Mouse (Mus musculus) midbrain, embryonic 10.5 days (tissue): ENCODE results near the gene Thy1. TPM values are rescaled to one million over a fixed set of nuclear protein-coding genes. Genes with fewer than 3 reads are reported as not detected.

Experiments used
- DNase-seq: peaks from one replicate; pipeline ENCODE4 v3.0.0-alpha.2; 2017; ENCODE audit warnings: low spot score
- H3K27ac ChIP-seq: fragments of 300-500 bp; sonication (generic); replicated peaks from 2 replicates; pipeline ENCODE4 v1.5.1; 2016; ENCODE audit warnings: mild to moderate bottlenecking
- H3K27me3 ChIP-seq: fragments of 300-500 bp; sonication (generic); 2 replicates; pipeline ENCODE4 v1.6.1; 2016; ENCODE audit warnings: low read depth, mild to moderate bottlenecking; ENCODE audit not compliant: poor library complexity, severe bottlenecking
- H3K36me3 ChIP-seq: fragments of 300-500 bp; sonication (generic); 2 replicates; pipeline ENCODE4 v1.6.1; 2016; ENCODE audit warnings: mild to moderate bottlenecking, moderate library complexity
- H3K4me1 ChIP-seq: fragments of 300-500 bp; sonication (generic); 2 replicates; pipeline ENCODE4 v1.6.1; 2016
- H3K4me3 ChIP-seq: fragments of 300-500 bp; sonication (generic); 2 replicates; pipeline ENCODE4 v1.5.1; 2016; ENCODE audit warnings: mild to moderate bottlenecking, moderate library complexity
- H3K9me3 ChIP-seq: fragments of 300-500 bp; sonication (generic); replicated peaks from 2 replicates; pipeline ENCODE4 v1.6.1; 2016; ENCODE audit warnings: mild to moderate bottlenecking
- WGBS: fragments of 180-500 bp; shearing (Covaris S2); methylation state at CpG from one replicate; pipeline ENCODE4 v1.1.7; 2016; 5-methylcytosine and 5-hydroxymethylcytosine counted together
- polyA plus RNA-seq: library from polyadenylated mRNA; unstranded; fragments of >200 nt; fragmentation: Nextera tagmentation; extraction: Ambion mirVana; gene quantifications from 2 replicates; pipeline ENCODE4 v1.2.1, GENCODE M21; 2016

The Thy1 gene
- polyA plus RNA-seq, 1 experiment from 2014 or later = not detected

- H3K9me3 ChIP-seq = no peaks in the 10 kb centered on the region
- 58% methylated on average over 9 of the region's 9 CpGs for WGBS
- peaks cover 94% of the 10 kb centered on the region for H3K4me1 ChIP-seq
- 0 out of 2 replicates have a peak, but pooled peaks cover 3% of the 10 kb centered on the region for H3K36me3 ChIP-seq
- no peak overlapping the region for H3K4me3 ChIP-seq
- no peak for DNase-seq
- no peak overlapping the region; the same call in 1 of the 2 replicates for H3K27ac ChIP-seq
- H3K27me3 ChIP-seq = peaks cover 62% of the 10 kb centered on the region
Measured at GRCm38 (mm10) chr9:44074395-44075275, 31.5 kb downstream of the Thy1 start.

DNA sequence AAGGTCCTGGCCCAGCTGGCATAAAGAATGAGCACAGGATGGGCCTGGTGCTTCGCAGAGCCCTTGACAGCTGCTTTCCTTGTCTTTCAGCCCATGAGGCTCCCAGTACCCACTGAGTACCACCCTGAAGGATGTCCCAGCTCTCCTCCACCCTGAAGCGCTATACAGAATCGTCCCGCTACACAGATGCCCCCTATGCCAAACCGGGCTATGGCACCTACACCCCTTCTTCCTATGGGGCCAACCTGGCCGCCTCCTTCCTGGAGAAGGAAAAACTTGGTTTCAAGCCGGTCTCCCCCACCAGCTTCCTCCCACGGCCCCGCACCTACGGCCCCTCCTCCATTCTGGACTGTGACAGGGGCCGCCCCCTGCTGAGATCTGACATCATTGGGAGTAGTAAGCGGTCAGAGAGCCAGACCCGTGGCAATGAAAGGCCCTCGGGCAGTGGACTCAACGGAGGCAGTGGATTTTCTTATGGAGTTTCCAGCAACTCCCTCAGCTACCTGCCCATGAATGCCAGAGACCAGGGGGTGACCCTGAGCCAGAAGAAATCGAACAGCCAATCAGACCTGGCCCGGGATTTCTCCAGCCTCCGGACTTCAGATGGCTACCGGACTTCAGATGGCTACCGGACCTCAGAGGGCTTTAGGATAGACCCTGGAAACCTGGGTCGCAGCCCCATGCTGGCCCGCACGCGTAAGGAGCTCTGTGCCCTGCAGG lies 32.3 kb downstream of the Thy1 start:
- no peaks in the 10 kb centered on the region for H3K9me3 ChIP-seq
- H3K4me1 ChIP-seq = peaks cover 93% of the 10 kb centered on the region
- DNase-seq = no peak
- H3K27me3 ChIP-seq = peaks cover 64% of the 10 kb centered on the region
- H3K27ac ChIP-seq = 0 out of 2 replicates have a peak overlapping the region, but pooled peaks have one; percentile 52
- WGBS = 75% methylated on average over 24 of the region's 24 CpGs
- no peak overlapping the region for H3K4me3 ChIP-seq
- H3K36me3 ChIP-seq = 0 out of 2 replicates have a peak, but pooled peaks cover 3% of the 10 kb centered on the region

DNA sequence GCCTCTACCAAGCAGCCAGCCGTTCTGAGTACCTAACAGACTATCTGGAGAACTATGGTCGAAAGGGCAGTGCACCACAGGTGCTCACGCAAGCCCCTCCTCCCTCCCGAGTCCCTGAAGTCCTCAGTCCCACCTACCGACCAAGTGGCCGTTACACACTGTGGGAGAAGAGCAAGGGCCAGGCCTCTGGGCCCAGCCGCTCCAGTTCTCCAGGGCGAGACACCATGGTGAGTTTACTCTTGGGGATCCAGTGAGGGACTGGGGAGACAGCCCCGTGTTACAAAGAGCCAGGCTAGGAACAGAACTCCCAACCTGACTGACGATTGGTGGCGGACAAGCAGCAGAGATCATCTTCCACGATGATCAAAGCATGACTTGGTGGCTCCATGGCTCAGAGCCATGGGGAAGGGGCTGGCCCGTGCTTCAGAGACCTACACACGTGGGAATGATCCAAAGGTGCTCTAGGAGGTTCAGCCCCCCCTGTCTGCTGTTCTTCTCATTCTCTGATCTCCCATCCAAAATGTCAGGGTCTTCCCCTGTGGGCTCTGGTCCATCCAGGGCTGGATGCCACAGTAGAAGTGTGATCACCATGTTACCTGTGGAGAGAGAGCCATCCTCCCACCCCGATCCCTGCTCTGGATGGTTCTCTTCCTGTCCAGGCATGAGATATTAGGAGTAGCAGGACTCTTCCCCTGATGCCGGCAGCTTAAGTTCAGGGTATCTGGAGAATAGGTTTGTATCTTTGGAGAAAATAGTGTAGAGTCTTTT lies 33.0 kb downstream of the Thy1 start:
- Histone ChIP-seq H3K27me3 (peaks cover 64% of the 10 kb centered on the region), H3K27ac (0 out of 2 replicates have a peak overlapping the region, but pooled peaks have one; percentile 52), H3K4me3 (no peak overlapping the region), H3K36me3 (0 out of 2 replicates have a peak, but pooled peaks cover 3% of the 10 kb centered on the region), H3K4me1 (peaks cover 85% of the 10 kb centered on the region), H3K9me3 (no peaks in the 10 kb centered on the region)
- DNase-seq = no peak
- WGBS = 66% methylated on average over 16 of the region's 16 CpGs

DNA sequence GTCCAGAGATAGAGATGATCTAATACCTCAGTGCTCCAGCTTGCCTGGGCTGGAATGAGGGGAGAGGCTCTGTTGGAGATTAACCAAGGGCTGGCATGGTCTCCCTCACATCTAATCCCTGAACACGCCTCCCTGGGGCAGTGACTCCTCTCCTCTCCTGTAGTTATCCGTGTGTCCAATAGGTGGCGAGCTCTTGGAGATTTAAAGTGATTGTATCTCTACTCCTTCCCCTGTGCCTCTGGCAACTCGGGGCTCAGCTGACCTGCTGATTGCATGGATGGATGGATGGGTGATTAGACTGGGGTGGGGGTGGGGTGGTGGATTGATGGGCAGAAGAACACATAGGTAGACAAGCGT lies 33.6 kb downstream of the Thy1 start:
- Histone ChIP-seq H3K9me3 (no peaks in the 10 kb centered on the region), H3K36me3 (0 out of 2 replicates have a peak, but pooled peaks cover 3% of the 10 kb centered on the region), H3K27me3 (peaks cover 70% of the 10 kb centered on the region), H3K27ac (no peak overlapping the region), H3K4me1 (peaks cover 80% of the 10 kb centered on the region), H3K4me3 (no peak overlapping the region)
- WGBS = 9% methylated on average over 5 of the region's 5 CpGs
- DNase-seq = peak; percentile 63

DNA sequence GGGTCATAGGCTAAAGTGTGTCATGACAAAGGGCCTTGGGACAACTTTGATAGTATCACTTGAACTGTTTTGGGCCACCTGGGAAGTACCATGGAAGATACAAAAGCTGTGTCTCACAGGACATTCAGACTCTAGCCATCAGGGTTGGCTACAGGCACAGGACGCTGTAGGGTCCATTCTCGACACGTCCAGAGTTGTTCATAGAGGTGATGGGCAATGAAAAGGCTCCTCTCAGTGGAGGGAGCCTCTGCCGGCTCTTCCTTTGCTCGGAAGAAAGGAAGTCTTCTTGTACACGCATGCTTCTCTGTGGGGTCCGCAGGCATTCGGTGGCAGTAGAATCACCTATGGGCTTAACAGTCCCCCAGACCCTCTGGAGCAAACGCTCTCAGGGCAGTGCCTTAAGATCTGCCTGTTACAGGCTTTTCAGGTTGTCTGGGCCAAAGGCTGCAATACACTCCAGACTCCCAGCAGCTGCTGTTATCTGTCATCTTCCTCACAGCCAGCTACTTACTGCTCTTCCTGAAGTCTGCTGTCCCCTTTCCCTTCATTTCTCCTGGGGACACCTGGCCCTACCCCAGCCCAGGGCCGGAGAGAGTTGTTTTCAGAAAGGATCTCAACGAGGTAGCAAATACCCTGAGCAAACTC lies 34.2 kb downstream of the Thy1 start:
- Histone ChIP-seq H3K36me3 (0 out of 2 replicates have a peak, but pooled peaks cover 3% of the 10 kb centered on the region), H3K27ac (no peak overlapping the region), H3K27me3 (peaks cover 76% of the 10 kb centered on the region), H3K4me3 (no peak overlapping the region), H3K9me3 (no peaks in the 10 kb centered on the region), H3K4me1 (peaks cover 73% of the 10 kb centered on the region)
- no peak for DNase-seq
- 87% methylated on average over 11 of the region's 11 CpGs for WGBS

- WGBS = 84% methylated on average over 10 of the region's 10 CpGs
- peaks cover 85% of the 10 kb centered on the region for H3K27me3 ChIP-seq
- peaks cover 66% of the 10 kb centered on the region for H3K4me1 ChIP-seq
- DNase-seq = no peak
- H3K9me3 ChIP-seq = no peaks in the 10 kb centered on the region
- H3K27ac ChIP-seq = no peak overlapping the region
- 0 out of 2 replicates have a peak, but pooled peaks cover 3% of the 10 kb centered on the region for H3K36me3 ChIP-seq
- H3K4me3 ChIP-seq = no peak overlapping the region
Measured at GRCm38 (mm10) chr9:44078136-44078797, 35.1 kb downstream of the Thy1 start.

- peaks cover 66% of the 10 kb centered on the region for H3K4me1 ChIP-seq
- 0 out of 2 replicates have a peak, but pooled peaks cover 3% of the 10 kb centered on the region for H3K36me3 ChIP-seq
- WGBS = 36% methylated on average over 16 of the region's 16 CpGs
- H3K4me3 ChIP-seq = no peak overlapping the region
- no peak for DNase-seq
- no peaks in the 10 kb centered on the region for H3K9me3 ChIP-seq
- peak overlapping the region; percentile 46; the same call in 1 of the 2 replicates for H3K27ac ChIP-seq
- peaks cover 93% of the 10 kb centered on the region for H3K27me3 ChIP-seq
Measured at GRCm38 (mm10) chr9:44078955-44079756, 36.0 kb downstream of the Thy1 start.

DNA sequence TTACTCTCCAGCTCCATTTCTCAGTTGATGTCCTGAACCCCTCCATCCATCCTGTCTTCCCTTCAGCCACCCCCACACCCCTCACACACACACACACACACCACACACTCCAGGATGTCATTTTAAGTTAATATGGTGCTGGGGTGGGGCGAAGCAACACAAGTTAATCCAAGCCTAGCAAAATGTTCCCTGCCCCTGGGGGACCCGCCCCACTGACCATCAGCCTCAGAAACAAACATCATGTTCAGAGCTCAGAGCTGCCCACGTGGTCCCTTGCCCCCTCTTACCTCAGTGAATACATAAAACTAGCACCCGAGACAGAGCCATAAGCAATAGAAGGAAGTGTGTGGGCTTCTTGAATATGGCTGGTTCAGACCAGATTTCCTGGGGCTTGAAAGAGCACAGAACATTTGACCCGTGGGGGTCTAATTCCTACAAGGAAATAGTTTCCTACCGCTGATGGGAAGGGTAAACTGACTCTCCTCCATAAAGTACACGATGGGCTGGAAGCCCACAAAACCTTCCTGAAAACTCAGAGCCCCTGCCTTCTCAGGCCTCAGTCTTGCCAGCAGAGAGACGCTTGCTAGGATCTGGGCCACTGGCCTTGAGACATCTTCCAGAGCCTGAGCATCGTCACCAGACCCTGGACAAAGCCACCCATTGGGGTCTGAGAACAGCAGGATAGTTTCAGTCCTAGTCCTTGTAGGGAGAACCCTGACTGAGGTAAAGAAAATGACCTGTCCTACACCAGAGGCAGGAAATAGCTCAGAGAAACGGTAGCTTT lies 37.0 kb downstream of the Thy1 start:
- H3K36me3 ChIP-seq = 0 out of 2 replicates have a peak, but pooled peaks cover 3% of the 10 kb centered on the region
- peaks cover 92% of the 10 kb centered on the region for H3K27me3 ChIP-seq
- H3K4me3 ChIP-seq = no peak overlapping the region
- no peaks in the 10 kb centered on the region for H3K9me3 ChIP-seq
- H3K27ac ChIP-seq = no peak overlapping the region
- DNase-seq = no peak
- 72% methylated on average over 10 of the region's 10 CpGs for WGBS
- peaks cover 67% of the 10 kb centered on the region for H3K4me1 ChIP-seq

DNA sequence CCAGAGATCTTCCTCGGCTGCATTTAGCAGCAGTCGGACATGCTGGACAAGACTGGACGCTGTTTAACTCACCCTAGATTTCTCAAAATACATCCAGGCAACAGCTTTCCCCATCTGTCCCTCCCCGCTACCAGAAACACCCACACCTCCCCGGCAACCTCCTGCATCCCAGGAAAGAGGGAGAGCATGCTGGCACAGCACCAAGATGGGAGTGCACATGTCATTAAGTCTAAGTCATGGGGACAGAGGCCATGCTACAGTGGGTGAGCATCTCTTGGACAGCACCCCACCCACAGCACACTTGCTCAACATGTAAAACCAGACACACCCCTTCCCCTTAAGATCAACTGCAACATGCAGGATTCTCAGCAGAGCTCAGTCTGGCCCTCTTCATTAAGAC lies 37.8 kb downstream of the Thy1 start:
- Histone ChIP-seq H3K4me1 (peaks cover 67% of the 10 kb centered on the region), H3K27ac (no peak overlapping the region), H3K4me3 (no peak overlapping the region), H3K9me3 (no peaks in the 10 kb centered on the region), H3K36me3 (0 out of 2 replicates have a peak, but pooled peaks cover 2% of the 10 kb centered on the region), H3K27me3 (peaks cover 92% of the 10 kb centered on the region)
- WGBS = 89% methylated on average over 5 of the region's 5 CpGs
- DNase-seq = no peak

DNA sequence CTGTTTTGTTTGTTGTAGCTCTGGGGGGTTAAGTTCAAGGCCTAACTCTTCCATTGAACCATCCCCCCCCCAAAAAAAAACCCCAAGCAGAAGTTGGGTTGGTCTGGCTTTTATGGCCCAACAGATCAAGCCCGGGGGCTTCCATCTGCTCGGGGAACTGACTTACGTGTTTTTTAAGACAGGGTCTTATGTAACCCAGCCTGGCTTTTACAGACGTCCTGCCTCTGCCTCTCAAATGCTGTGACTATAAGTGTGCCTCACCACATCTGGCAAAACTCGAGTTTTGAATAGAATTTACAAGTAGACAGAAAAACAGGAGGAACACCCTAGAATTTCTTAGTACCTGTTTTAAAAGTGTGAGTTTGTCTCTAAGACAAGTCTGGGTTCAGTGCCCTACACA lies 38.4 kb downstream of the Thy1 start:
- H3K27me3 ChIP-seq = peaks cover 93% of the 10 kb centered on the region

More for the DNA sequence above, 38.4 kb downstream of the Thy1 start:
- WGBS = 85% methylated on average over 5 of the region's 5 CpGs
- Histone ChIP-seq H3K9me3 (no peaks in the 10 kb centered on the region), H3K4me3 (no peak overlapping the region), H3K27ac (no peak overlapping the region), H3K36me3 (no peaks in the 10 kb centered on the region), H3K4me1 (peaks cover 67% of the 10 kb centered on the region)
- DNase-seq = no peak
